Mouse (Mus musculus): ENCODE measurements at regions not wholly inside any gene's neighbourhood (a gene's known extent, or its start where the extent isn't known, plus 50 kb on each side); places are given as distances from the start of the nearest gene placed in this dataset.

- in situ Hi-C loops (cut with MboI, MseI): loop anchor here in 1 of 2 experiments (5.0 kb wide), 1 partner anchor 57 kb away; no protein-coding TSS in a partner anchor
Observed at GRCm38 (mm10) chr17:4919866-4920495, 74.2 kb upstream of the Arid1b start.

- in situ Hi-C loops (cut with MboI, MseI): loop anchor here in 1 of 2 experiments (5.0 kb wide), 1 partner anchor 56 kb away; no protein-coding TSS in a partner anchor
Observed at GRCm38 (mm10) chr17:4921121-4921520, 73.0 kb upstream of the Arid1b start.

- in situ Hi-C loops (cut with MboI, MseI): no loop called here
Observed at GRCm38 (mm10) chr17:4928631-4929030, 65.5 kb upstream of the Arid1b start.

- in situ Hi-C loops (cut with MboI, MseI): loop anchor here in 1 of 2 experiments (10.0 kb wide), 1 partner anchor 770 kb away; no protein-coding TSS in a partner anchor
Observed at GRCm38 (mm10) chr17:4935268-4935667, 58.9 kb upstream of the Arid1b start.

GRCm38 (mm10) chr17:4940589-4940988 lies 53.5 kb upstream of the Arid1b start:
- in situ Hi-C loops (cut with MboI, MseI): no loop called here

- in situ Hi-C loops (cut with MboI, MseI): no loop called here
Observed at GRCm38 (mm10) chr17:4941286-4941800, 52.8 kb upstream of the Arid1b start.

- in situ Hi-C loops (cut with MboI, MseI): no loop called here
Observed at GRCm38 (mm10) chr17:4942868-4943267, 51.3 kb upstream of the Arid1b start.
